Mouse (Mus musculus) bone marrow, adult 2 months (tissue): ENCODE data around the gene H2-Ke6.

Experiments used
- CTCF ChIP-seq: fragments of 200-500 bp; IDR thresholded peaks from 2 replicates; pipeline ENCODE4 v1.5.1; 2011; ENCODE audit warnings: low read length, control low read depth; ENCODE audit not compliant: control insufficient read depth, insufficient read depth
- POLR2A ChIP-seq: fragments of 200-500 bp; IDR thresholded peaks from 2 replicates; pipeline ENCODE4 v1.6.1; 2011; ENCODE audit warnings: low read depth, mild to moderate bottlenecking, control low read depth, low read length, borderline replicate concordance; ENCODE audit not compliant: control insufficient read depth

- TF ChIP-seq CTCF (no peak), POLR2A (no peak)
These were observed 2.1 kb downstream of the H2-Ke6 start for GRCm38 (mm10) chr17:34025756-34026151.
